Mouse (Mus musculus): ENCODE measurements around the gene Nedd4. TPM values are rescaled to one million over a fixed set of nuclear protein-coding genes. Genes with fewer than 3 reads are reported as not detected.

Gene Nedd4
- total and polyA plus RNA-seq, 3 experiments, result 167 to 583 (median 216) TPM

DNA sequence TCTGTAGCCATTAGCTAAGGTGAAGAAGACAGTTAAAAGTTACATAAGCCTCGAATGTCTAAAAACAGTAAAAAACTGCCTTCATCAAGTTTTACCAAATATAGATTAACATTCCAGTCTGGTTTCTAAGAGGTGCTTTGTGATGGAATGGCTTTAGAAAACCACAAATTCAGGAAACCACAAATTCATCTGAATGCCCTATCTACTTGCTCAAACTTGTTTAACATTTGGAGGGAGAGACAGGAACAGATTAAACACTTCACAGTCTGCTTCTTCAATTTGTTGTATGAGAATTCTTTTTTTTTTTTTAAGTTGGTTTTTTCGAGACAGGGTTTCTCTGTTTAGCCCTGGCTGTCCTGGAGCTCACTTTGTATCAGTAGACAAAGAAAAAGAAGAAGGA, 12.4 kb upstream of the Nedd4 start (continued):
- TF ChIP-seq GABPA (IDR thresholded peaks at IDR 0.05; ENCODE audit: low read depth, low read length), result no peak

DNA sequence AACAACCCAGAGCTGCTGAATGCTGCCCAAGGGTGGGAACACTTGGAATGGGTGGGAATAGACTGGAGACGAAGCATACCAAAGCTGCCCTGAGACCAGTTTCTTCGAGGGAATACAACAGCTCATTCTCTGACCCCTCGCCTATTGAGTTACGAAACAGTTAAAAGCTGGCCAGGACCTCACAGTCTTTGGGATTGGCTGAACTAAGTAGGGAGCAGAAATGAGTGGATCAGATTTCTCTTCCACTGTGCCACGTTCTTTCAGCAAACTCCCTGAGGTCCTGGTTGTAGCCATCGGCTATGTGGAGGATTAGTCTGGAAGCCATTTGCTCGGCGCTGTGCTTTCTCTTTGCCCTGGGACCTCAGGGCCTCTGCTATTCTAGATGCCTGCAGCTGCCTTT, 9.2 kb upstream of the Nedd4 start:
- Histone ChIP-seq H3K79me2 (ENCODE audit: control insufficient read depth, insufficient read depth, low read length, poor library complexity) (no peaks in the 10 kb centered on the region), H3K9ac (ENCODE audit: control insufficient read depth, low read depth, low read length, poor library complexity, severe bottlenecking) (no peak overlapping the region), H3K9me3 (replicated peaks; ENCODE audit: insufficient read depth, low read length) (no peaks in the 10 kb centered on the region), H3K4me1 (ENCODE audit: control insufficient read depth in 1 of 2, insufficient read depth in 2 of 2, low read length in 2 of 2) (peaks cover 7 to 27% of the 10 kb centered on the region in 2 experiments), H3K27me3 (ENCODE audit: control insufficient read depth in 1 of 2, insufficient read depth in 2 of 2, low read length in 2 of 2) (no peaks in the 10 kb centered on the region), H3K4me3 (ENCODE audit: control insufficient read depth in 1 of 2, insufficient read depth in 1 of 2, low read depth in 2 of 2, low read length in 2 of 2) (no peak overlapping the region), H3K36me3 (ENCODE audit: control insufficient read depth in 1 of 2, insufficient read depth in 2 of 2, low read length in 2 of 2) (peaks cover 0 to 17% of the 10 kb centered on the region in 2 experiments; a peak in 2 of 4 replicates), H3K27ac (ENCODE audit: control insufficient read depth, low read depth, low read length) (no peak overlapping the region)
- TF ChIP-seq SIN3A (IDR thresholded peaks at IDR 0.05; ENCODE audit: low read length), result no peak
- TF ChIP-seq POLR2A (IDR thresholded peaks at IDR 0.05; ENCODE audit: control insufficient read depth in 1 of 2, insufficient read depth in 1 of 2, low read depth in 1 of 2, low read length in 2 of 2, poor library complexity in 1 of 2), result no peak
- TF ChIP-seq KAT2A (conservative IDR thresholded peaks at IDR 0.05; ENCODE audit: low read depth, low read length), result no peak
- TF ChIP-seq MYB (IDR thresholded peaks at IDR 0.05; ENCODE audit: low read depth, low read length), result no peak
- no peak for DNase-seq (ENCODE audit: low read depth, low spot score)

DNA sequence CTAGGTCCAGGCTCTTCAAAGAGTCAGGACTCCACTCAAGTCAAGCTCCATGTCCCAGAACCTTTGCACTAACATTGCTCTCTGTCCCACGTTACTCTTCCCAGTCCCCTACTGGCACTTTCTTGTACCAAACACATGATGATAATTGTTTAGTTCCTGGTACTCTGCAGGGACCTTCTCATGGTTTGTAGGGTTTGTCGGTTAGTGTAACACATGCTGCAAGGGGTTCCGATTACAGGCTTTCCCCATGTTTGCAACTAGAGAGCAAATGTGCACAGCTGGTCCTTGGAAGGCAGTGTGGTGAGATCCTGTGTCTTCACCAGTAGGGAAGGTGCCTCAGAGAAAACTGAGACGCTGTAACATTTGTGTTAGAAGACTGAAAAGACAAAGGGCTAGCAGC, 8.6 kb upstream of the Nedd4 start:
- TF ChIP-seq GATA1 (IDR thresholded peaks at IDR 0.05; ENCODE audit: low read depth, low read length), result no peak
- no peak for TF ChIP-seq MXI1 (IDR thresholded peaks at IDR 0.05; ENCODE audit: low read depth, low read length)
- no peak for TF ChIP-seq GABPA (IDR thresholded peaks at IDR 0.05; ENCODE audit: low read depth, low read length)
- no peak for TF ChIP-seq NELFE (IDR thresholded peaks at IDR 0.05; ENCODE audit: low read depth, low read length)
- no peak for TF ChIP-seq SIN3A (IDR thresholded peaks at IDR 0.05; ENCODE audit: low read length)
- TF ChIP-seq ZMIZ1 (IDR thresholded peaks at IDR 0.05; ENCODE audit: low read depth, low read length), result no peak
- no peak for TF ChIP-seq RCOR1 (IDR thresholded peaks at IDR 0.05; ENCODE audit: low read depth, low read length)
- no peak for TF ChIP-seq MEF2A (IDR thresholded peaks at IDR 0.05; ENCODE audit: extremely low read depth, insufficient replicate concordance, low read depth, low read length, poor library complexity, severe bottlenecking)
- no peak for TF ChIP-seq MYB (IDR thresholded peaks at IDR 0.05; ENCODE audit: low read depth, low read length)
- no peak for TF ChIP-seq USF1 (IDR thresholded peaks at IDR 0.05; ENCODE audit: low read depth, low read length)
- TF ChIP-seq ETS1 (IDR thresholded peaks at IDR 0.05; ENCODE audit: low read depth, low read length), result no peak
- no peak for TF ChIP-seq TCF12 (IDR thresholded peaks at IDR 0.05; ENCODE audit: low read depth, low read length)
- no peak for TF ChIP-seq CTCF (IDR thresholded peaks at IDR 0.05 in 2 of 3, conservative IDR thresholded peaks at IDR 0.05 in 1 of 3; ENCODE audit: control insufficient read depth in 1 of 3, insufficient read depth in 1 of 3, low read depth in 2 of 3, low read length in 3 of 3, poor library complexity in 1 of 3, severe bottlenecking in 1 of 3)
- TF ChIP-seq E2F4 (IDR thresholded peaks at IDR 0.05; ENCODE audit: borderline replicate concordance, low read depth, low read length), result no peak
- TF ChIP-seq ZNF384 (IDR thresholded peaks at IDR 0.05; ENCODE audit: low read depth, low read length), result no peak
- no peak for TF ChIP-seq CHD1 (IDR thresholded peaks at IDR 0.05; ENCODE audit: low read depth, low read length)
- no peak for DNase-seq (ENCODE audit: low read depth, low spot score)
- no peaks in the 10 kb centered on the region for H3K79me2 ChIP-seq (ENCODE audit: control insufficient read depth, insufficient read depth, low read length, poor library complexity)
- H3K4me1 ChIP-seq (ENCODE audit: control insufficient read depth in 1 of 2, insufficient read depth in 2 of 2, low read length in 2 of 2), result peaks cover 7 to 27% of the 10 kb centered on the region in 2 experiments
- no peaks in the 10 kb centered on the region for H3K27me3 ChIP-seq (ENCODE audit: control insufficient read depth in 1 of 2, insufficient read depth in 2 of 2, low read length in 2 of 2)
- H3K9me3 ChIP-seq (replicated peaks; ENCODE audit: insufficient read depth, low read length), result no peaks in the 10 kb centered on the region
- no peak overlapping the region for H3K27ac ChIP-seq (ENCODE audit: control insufficient read depth, low read depth, low read length)
- no peak overlapping the region for H3K4me3 ChIP-seq (ENCODE audit: control insufficient read depth in 1 of 2, insufficient read depth in 1 of 2, low read depth in 2 of 2, low read length in 2 of 2)
- peaks cover 0 to 17% of the 10 kb centered on the region in 2 experiments; a peak in 2 of 4 replicates for H3K36me3 ChIP-seq (ENCODE audit: control insufficient read depth in 1 of 2, insufficient read depth in 2 of 2, low read length in 2 of 2)
- H3K9ac ChIP-seq (ENCODE audit: control insufficient read depth, low read depth, low read length, poor library complexity, severe bottlenecking), result no peak overlapping the region
